Mouse (Mus musculus): ENCODE results near the gene 2310030G06Rik.

GRCm38 (mm10) chr9:50718878-50719277, 27.5 kb downstream of the 2310030G06Rik start:
- TF ChIP-seq MAFK (IDR thresholded peaks at IDR 0.05; ENCODE audit: insufficient read depth, low read depth, low read length) (no peak), CHD2 (IDR thresholded peaks at IDR 0.05; ENCODE audit: low read depth, low read length) (no peak), ZC3H11A (IDR thresholded peaks at IDR 0.05; ENCODE audit: borderline replicate concordance, low read depth, low read length) (no peak)

All from ES-E14 (cell line).